ENCODE assay signal across 12 mouse cellular contexts in the genomic region with DNA sequence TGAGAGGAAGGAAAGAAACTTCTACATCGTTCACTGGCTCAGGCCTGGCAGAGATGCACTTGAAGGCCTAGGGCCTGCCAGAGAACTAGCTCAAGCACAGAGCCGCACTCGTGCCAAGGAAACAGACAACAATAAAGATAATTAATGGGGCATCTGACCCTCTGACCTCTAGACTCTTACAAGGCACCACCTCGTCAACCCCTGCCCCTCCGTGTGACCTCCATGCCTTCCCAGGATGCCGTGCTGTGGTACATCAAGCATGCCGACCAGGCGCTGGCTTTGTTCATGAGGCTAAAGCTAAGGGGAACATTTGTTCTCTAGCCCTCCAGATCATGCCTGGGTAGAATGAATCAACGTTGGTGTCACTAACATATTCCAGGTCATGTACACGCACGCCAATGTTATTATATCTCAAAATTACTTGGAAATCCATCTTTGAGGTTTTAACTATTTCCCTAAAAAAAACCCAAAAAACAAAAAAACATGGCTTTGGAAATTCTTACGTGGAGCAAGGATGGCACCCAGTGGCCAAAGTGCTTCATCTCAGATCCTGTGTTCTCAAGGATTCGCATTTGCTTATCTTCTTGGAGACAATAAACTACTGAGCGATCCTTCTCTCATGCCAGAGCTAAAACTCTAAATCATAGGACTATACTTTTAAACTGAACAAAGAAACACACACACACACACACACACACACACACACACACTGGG.
DNase-seq lines count a peak whose midpoint lies in the region; ATAC-seq and TF ChIP-seq lines count a peak whose summit lies in the region.
"Had no signal": no experiment of that assay in that cellular context is flagged by ENCODE, and none has a peak within 500 bp of the region (broad histone marks: within the 10 kb centered on the region; RNA-seq: fewer than 3 reads in every experiment).

No protein-coding gene starts in this region.

- H3K9ac ChIP-seq in forebrain, embryonic 16.5 days (replicated peaks; ENCODE audit: low read depth, low read length), result no peak overlapping the region
- no peak overlapping the region for H3K9ac ChIP-seq in forebrain, embryonic 11.5 days (ENCODE audit: low read length)
- H3K9ac ChIP-seq in hindbrain, embryonic 15.5 days, result peak overlapping the region; percentile 22; the same call in 1 of the 2 replicates
- H3K9ac ChIP-seq: heart, embryonic 12.5 days; stomach, embryonic 15.5 days had no signal

- H3K27ac ChIP-seq in forebrain, embryonic 16.5 days (ENCODE audit: low read length), result no peak overlapping the region
- H3K27ac ChIP-seq in forebrain, embryonic 11.5 days (ENCODE audit: low read depth, low read length), result no peak overlapping the region
- H3K27ac ChIP-seq in hindbrain, embryonic 15.5 days (replicated peaks), result no peak overlapping the region
- H3K27ac ChIP-seq: stomach, embryonic 15.5 days had no signal

- H3K4me1 ChIP-seq in forebrain, embryonic 16.5 days (replicated peaks; ENCODE audit: control insufficient read depth, insufficient read depth, low read length), result no peaks in the 10 kb centered on the region
- no peaks in the 10 kb centered on the region for H3K4me1 ChIP-seq in forebrain, embryonic 11.5 days (replicated peaks; ENCODE audit: control insufficient read depth, insufficient read depth, low read length)
- peaks cover 8% of the 10 kb centered on the region for H3K4me1 ChIP-seq in lung, adult 2 months (ENCODE audit: control insufficient read depth, insufficient read depth, low read length)
- peaks cover 9% of the 10 kb centered on the region for H3K4me1 ChIP-seq in hindbrain, embryonic 15.5 days (replicated peaks)

- H3K36me3 ChIP-seq in forebrain, embryonic 16.5 days (ENCODE audit: control insufficient read depth, insufficient read depth), result no peaks in the 10 kb centered on the region
- no peaks in the 10 kb centered on the region for H3K36me3 ChIP-seq in forebrain, embryonic 11.5 days (ENCODE audit: control insufficient read depth, insufficient read depth, low read length)
- H3K36me3 ChIP-seq in hindbrain, embryonic 15.5 days, result no peaks in the 10 kb centered on the region
- H3K36me3 ChIP-seq: heart, embryonic 12.5 days; stomach, embryonic 15.5 days had no signal

- H3K9me3 ChIP-seq in forebrain, embryonic 16.5 days (ENCODE audit: control insufficient read depth, low read length), result no peaks in the 10 kb centered on the region
- H3K9me3 ChIP-seq in forebrain, embryonic 11.5 days (ENCODE audit: control insufficient read depth, low read length), result no peaks in the 10 kb centered on the region
- no peaks in the 10 kb centered on the region for H3K9me3 ChIP-seq in hindbrain, embryonic 15.5 days
- H3K9me3 ChIP-seq: heart, embryonic 12.5 days; stomach, embryonic 15.5 days had no signal

- TF ChIP-seq CTCF in lung, adult 2 months (IDR thresholded peaks at IDR 0.05; ENCODE audit: insufficient read depth, low read length), result peak; percentile 29; the same call in 1 of the 2 replicates

- no peaks in the 10 kb centered on the region for H3K27me3 ChIP-seq in forebrain, embryonic 16.5 days (replicated peaks; ENCODE audit: control insufficient read depth, insufficient read depth, low read length)
- H3K27me3 ChIP-seq in forebrain, embryonic 11.5 days (ENCODE audit: control insufficient read depth, insufficient read depth, low read length), result no peaks in the 10 kb centered on the region
- no peaks in the 10 kb centered on the region for H3K27me3 ChIP-seq in hindbrain, embryonic 15.5 days
- H3K27me3 ChIP-seq: stomach, embryonic 15.5 days had no signal

- peak; percentile 37; the same call in 1 of the 2 replicates for ATAC-seq in forebrain, embryonic 16.5 days
- ATAC-seq in forebrain, embryonic 11.5 days (replicated peaks; ENCODE audit: low FRiP score), result no peak
- peak; percentile 35; the same call in 1 of the 2 replicates for ATAC-seq in hindbrain, embryonic 15.5 days (ENCODE audit: low FRiP score, low read depth)
- ATAC-seq in megakaryocyte, adult 5-6 weeks (ENCODE audit: poor library complexity, severe bottlenecking), result no peak

- TF ChIP-seq POLR2A in lung, adult 2 months (IDR thresholded peaks at IDR 0.05; ENCODE audit: borderline replicate concordance, extremely low read depth, low read depth, low read length), result no peak

- WGBS in forebrain, embryonic 16.5 days, result 67% methylated on average over 14 of the region's 14 CpGs
- WGBS in forebrain, embryonic 11.5 days, result 59% methylated on average over 14 of the region's 14 CpGs
- 40% methylated on average over 14 of the region's 14 CpGs for WGBS in lung, adult 2 months
- 26% methylated on average over 14 of the region's 14 CpGs for WGBS in hindbrain, embryonic 15.5 days

- no peak overlapping the region for H3K4me3 ChIP-seq in forebrain, embryonic 16.5 days (replicated peaks; ENCODE audit: low read length)
- no peak overlapping the region for H3K4me3 ChIP-seq in forebrain, embryonic 11.5 days (ENCODE audit: low read depth, low read length)
- H3K4me3 ChIP-seq in lung, adult 2 months (replicated peaks; ENCODE audit: extremely low read depth, low read depth, low read length), result no peak overlapping the region
- no peak overlapping the region for H3K4me3 ChIP-seq in hindbrain, embryonic 15.5 days
- H3K4me3 ChIP-seq: heart, embryonic 12.5 days; myocyte; stomach, embryonic 15.5 days had no signal

- DNase-seq in forebrain, embryonic 11.5 days (ENCODE audit: low spot score), result no peak
- no peak for DNase-seq in lung, adult 2 months
- DNase-seq in lung, postnatal 25 days (ENCODE audit: low spot score), result no peak
- peak; percentile 34 for DNase-seq in retina, embryonic 14.5 days (ENCODE audit: low spot score)
- DNase-seq in adipocyte (ENCODE audit: low spot score), result no peak
- DNase-seq: cerebellum, adult 11 months had no signal

- no peak overlapping the region for H3K4me2 ChIP-seq in forebrain, embryonic 16.5 days (ENCODE audit: low read length)
- H3K4me2 ChIP-seq in forebrain, embryonic 11.5 days (ENCODE audit: low read depth, low read length, severe bottlenecking), result no peak overlapping the region
- 0 out of 2 replicates have a peak overlapping the region, but pooled peaks have one; percentile 2 for H3K4me2 ChIP-seq in hindbrain, embryonic 15.5 days
- H3K4me2 ChIP-seq: heart, embryonic 12.5 days; stomach, embryonic 15.5 days had no signal

Comparison
In these comparisons a context has a peak if more than half of its experiments do, and no peak if none do; other contexts are left out.
1. ATAC-seq: peak in forebrain, embryonic 16.5 days (single experiment) and hindbrain, embryonic 15.5 days (single experiment); none in forebrain, embryonic 11.5 days (single experiment) and megakaryocyte, adult 5-6 weeks (single experiment).